Mouse (Mus musculus) kidney, adult 2 months (tissue): ENCODE results near the gene Trrap. TPM values are rescaled to one million over a fixed set of nuclear protein-coding genes. Genes with fewer than 3 reads are reported as not detected.

Experiments
- DNase-seq: peaks from one replicate; pipeline ENCODE4 v3.0.0; 2021
- H3K27ac ChIP-seq: fragments of 200-500 bp; 2 replicates; pipeline ENCODE4 v1.5.1; 2012; ENCODE audit warnings: low read depth, low read length, control low read depth, inconsistent platforms; ENCODE audit not compliant: insufficient read depth
- H3K27me3 ChIP-seq: fragments of 200-500 bp; replicated peaks from 2 replicates; pipeline ENCODE4 v1.6.1; 2012; ENCODE audit warnings: mild to moderate bottlenecking, moderate library complexity, low read length, inconsistent platforms; ENCODE audit not compliant: control insufficient read depth, insufficient read depth
- H3K36me3 ChIP-seq: fragments of 200-500 bp; 2 replicates; pipeline ENCODE4 v1.6.1; 2012; ENCODE audit warnings: mild to moderate bottlenecking, moderate library complexity, low read length, inconsistent platforms; ENCODE audit not compliant: control insufficient read depth, insufficient read depth
- H3K4me1 ChIP-seq: fragments of 200-500 bp; 2 replicates; pipeline ENCODE4 v1.6.1; 2011; ENCODE audit warnings: low read length; ENCODE audit not compliant: control insufficient read depth, insufficient read depth
- H3K4me3 ChIP-seq: fragments of 200-500 bp; 2 replicates; pipeline ENCODE4 v1.5.1; 2011; ENCODE audit warnings: mild to moderate bottlenecking, low read depth, low read length, control low read depth; ENCODE audit not compliant: insufficient read depth
- CTCF ChIP-seq: fragments of 200-500 bp; conservative IDR thresholded peaks from 2 replicates; pipeline ENCODE4 v1.5.1; 2011; ENCODE audit warnings: low read depth, mild to moderate bottlenecking, control low read depth, low read length, moderate library complexity, mixed read lengths; ENCODE audit not compliant: insufficient read depth, insufficient read length
- POLR2A ChIP-seq: fragments of 200-500 bp; IDR thresholded peaks from one replicate; pipeline ENCODE4 v1.6.1; 2011; ENCODE audit warnings: low read depth, low read length, control low read depth
- WGBS: fragments of 180-500 bp; shearing (Covaris S2); methylation state at CpG from one replicate; pipeline ENCODE4 v1.1.7; 2018; 5-methylcytosine and 5-hydroxymethylcytosine counted together
- polyA plus RNA-seq: library from polyadenylated mRNA; depleted of rRNA; stranded (reverse); fragments of >200 nt; gene quantifications from 2 replicates; pipeline ENCODE4 v1.2.3, GENCODE M21; 2012

Gene Trrap
- polyA plus RNA-seq, 1 experiment, result 71.7 TPM

- no peak for DNase-seq
- H3K27me3 ChIP-seq, result no peaks in the 10 kb centered on the region
- peaks cover 10% of the 10 kb centered on the region for H3K36me3 ChIP-seq
- TF ChIP-seq CTCF (0 out of 2 replicates have a peak, but pooled peaks have one; percentile 22), POLR2A (no peak)
- no peak overlapping the region for H3K4me3 ChIP-seq
- H3K27ac ChIP-seq, result no peak overlapping the region
- WGBS, result 95% methylated on average over 3 of the region's 3 CpGs
- H3K4me1 ChIP-seq, result no peaks in the 10 kb centered on the region
Observed at GRCm38 (mm10) chr5:144851820-144852219, 84.3 kb downstream of the Trrap start.

GRCm38 (mm10) chr5:144853931-144854330 lies 86.4 kb downstream of the Trrap start:
- no peak for TF ChIP-seq CTCF
- no peak for TF ChIP-seq POLR2A
- Histone ChIP-seq H3K36me3 (peaks cover 10% of the 10 kb centered on the region), H3K27me3 (no peaks in the 10 kb centered on the region), H3K4me3 (no peak overlapping the region), H3K27ac (no peak overlapping the region), H3K4me1 (no peaks in the 10 kb centered on the region)
- no peak for DNase-seq
- WGBS, result 82% methylated on average over 5 of the region's 5 CpGs

GRCm38 (mm10) chr5:144855936-144856335 lies 88.4 kb downstream of the Trrap start:
- Histone ChIP-seq H3K4me1 (no peaks in the 10 kb centered on the region), H3K27ac (no peak overlapping the region), H3K36me3 (peaks cover 6% of the 10 kb centered on the region), H3K4me3 (no peak overlapping the region), H3K27me3 (no peaks in the 10 kb centered on the region)
- 78% methylated on average over 6 of the region's 6 CpGs for WGBS
- TF ChIP-seq CTCF (no peak), POLR2A (no peak)
- DNase-seq, result no peak

- Histone ChIP-seq H3K27me3 (no peaks in the 10 kb centered on the region), H3K4me1 (no peaks in the 10 kb centered on the region), H3K36me3 (no peaks in the 10 kb centered on the region; the same call in 1 of the 2 replicates), H3K4me3 (no peak overlapping the region), H3K27ac (no peak overlapping the region)
- no peak for DNase-seq
- TF ChIP-seq CTCF (no peak), POLR2A (no peak)
- 89% methylated on average over 15 of the region's 15 CpGs for WGBS
Observed at GRCm38 (mm10) chr5:144858527-144858926, 91.0 kb downstream of the Trrap start.

GRCm38 (mm10) chr5:144859284-144859683 lies 91.8 kb downstream of the Trrap start:
- Histone ChIP-seq H3K36me3 (no peaks in the 10 kb centered on the region; the same call in 1 of the 2 replicates), H3K4me1 (no peaks in the 10 kb centered on the region), H3K27me3 (no peaks in the 10 kb centered on the region), H3K27ac (no peak overlapping the region), H3K4me3 (no peak overlapping the region)
- TF ChIP-seq POLR2A (no peak), CTCF (no peak)
- peak; percentile 12 for DNase-seq
- 71% methylated on average over 9 of the region's 9 CpGs for WGBS

GRCm38 (mm10) chr5:144860913-144861312 lies 93.4 kb downstream of the Trrap start:
- H3K27me3 ChIP-seq, result no peaks in the 10 kb centered on the region
- no peak for DNase-seq
- H3K27ac ChIP-seq, result no peak overlapping the region
- WGBS, result 97% methylated on average over 8 of the region's 8 CpGs
- no peaks in the 10 kb centered on the region; the same call in 1 of the 2 replicates for H3K36me3 ChIP-seq
- TF ChIP-seq POLR2A, result no peak
- no peak for TF ChIP-seq CTCF
- H3K4me3 ChIP-seq, result no peak overlapping the region
- no peaks in the 10 kb centered on the region for H3K4me1 ChIP-seq

GRCm38 (mm10) chr5:144866923-144867322 lies 99.4 kb downstream of the Trrap start:
- no peak overlapping the region for H3K27ac ChIP-seq
- TF ChIP-seq CTCF, result peak; percentile 53; the same call in 1 of the 2 replicates
- no peak for TF ChIP-seq POLR2A
- H3K4me1 ChIP-seq, result no peaks in the 10 kb centered on the region
- H3K4me3 ChIP-seq, result no peak overlapping the region
- no peaks in the 10 kb centered on the region for H3K36me3 ChIP-seq
- no peaks in the 10 kb centered on the region for H3K27me3 ChIP-seq
- 65% methylated on average over 8 of the region's 8 CpGs for WGBS
- DNase-seq, result no peak

GRCm38 (mm10) chr5:144869466-144869865 lies 101.9 kb downstream of the Trrap start:
- WGBS, result 76% methylated on average over 7 of the region's 7 CpGs
- no peak for DNase-seq
- TF ChIP-seq POLR2A, result no peak
- no peak for TF ChIP-seq CTCF
- H3K4me1 ChIP-seq, result no peaks in the 10 kb centered on the region
- H3K4me3 ChIP-seq, result no peak overlapping the region
- no peaks in the 10 kb centered on the region for H3K27me3 ChIP-seq
- H3K27ac ChIP-seq, result no peak overlapping the region
- H3K36me3 ChIP-seq, result no peaks in the 10 kb centered on the region
